Mouse (Mus musculus) liver, adult 2 months (tissue): Measurements from ENCODE around the gene 2310034G01Rik.

ENCODE experiments used
- CTCF ChIP-seq: fragments of 200-500 bp; IDR thresholded peaks from 2 replicates; pipeline ENCODE4 v1.5.1; 2011; ENCODE audit warnings: low read depth, low read length, control low read depth
- POLR2A ChIP-seq: fragments of 200-500 bp; IDR thresholded peaks from 2 replicates; pipeline ENCODE4 v1.6.1; 2011; ENCODE audit warnings: low read length, control low read depth; ENCODE audit not compliant: insufficient read depth; ENCODE audit errors: extremely low read depth

DNA sequence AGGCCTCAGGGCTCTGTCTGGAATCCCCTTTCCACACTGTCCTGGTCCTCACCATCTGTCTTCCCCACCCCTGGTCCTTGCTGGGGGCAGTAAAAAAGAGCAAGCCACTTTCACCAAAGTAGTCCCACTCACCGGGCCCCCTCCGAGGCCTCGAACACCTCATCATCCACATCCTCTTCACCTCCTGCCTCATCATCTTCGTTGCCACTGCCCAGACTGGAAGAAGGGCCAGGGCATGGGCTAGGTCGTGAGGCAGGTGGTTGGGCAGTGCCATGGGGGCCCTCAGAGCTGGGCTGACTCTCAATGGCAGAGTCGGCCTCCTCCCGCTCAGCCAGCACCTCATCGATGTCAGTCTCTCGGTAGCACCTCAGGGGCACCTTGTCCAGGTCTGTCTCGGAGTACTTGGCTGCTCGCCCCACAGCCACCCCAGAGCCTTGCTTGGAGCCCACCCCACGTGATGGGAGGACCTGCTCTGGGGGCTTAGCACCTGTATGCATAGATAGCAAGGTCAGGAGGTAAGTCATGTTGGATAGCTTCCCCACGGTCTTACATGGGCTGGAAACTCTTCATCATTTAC, 27.0 kb downstream of the 2310034G01Rik start:
- TF ChIP-seq CTCF (no peak), POLR2A (no peak)
